Mouse (Mus musculus) right cerebral cortex, postnatal 4 days (tissue): Measurements from ENCODE around the gene Mgp.

Source experiments
- DNase-seq: peaks from one replicate; pipeline ENCODE4 v3.0.0-alpha.2; 2022

Gene Mgp

GRCm38 (mm10) chr6:136875670-136876069 lies at the start of gene Mgp:
Gene Mgp (minus strand): TSS chr6:136875823.
- DNase-seq: no peak

GRCm38 (mm10) chr6:136925049-136925448 lies 49.4 kb upstream of the Mgp start:
- no peak for DNase-seq

GRCm38 (mm10) chr6:136923532-136923931 lies 47.9 kb upstream of the Mgp start, which contains the start of gene Pde6h:
Gene Pde6h (plus strand): TSS chr6:136923832.
- no peak for DNase-seq

DNA sequence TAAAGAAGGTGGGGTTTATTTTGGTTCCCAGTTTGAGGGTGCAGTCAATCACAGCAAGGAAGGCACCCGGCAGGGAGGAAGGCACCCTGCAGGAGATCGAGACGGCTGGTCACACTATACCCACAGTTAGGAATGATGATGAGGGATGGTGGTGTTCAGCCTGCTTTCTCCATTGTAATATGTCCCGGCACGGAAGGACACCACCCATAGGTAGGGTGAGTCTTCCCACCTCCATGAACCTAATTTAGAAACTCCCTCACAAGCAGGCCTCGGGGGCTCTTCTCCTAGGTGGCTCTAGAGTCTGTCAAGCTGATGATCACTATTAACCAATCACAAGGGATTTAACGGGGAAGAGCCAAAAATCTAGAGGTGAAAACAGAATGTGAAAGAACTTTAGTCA lies 47.2 kb upstream of the Mgp start:
- no peak for DNase-seq

DNA sequence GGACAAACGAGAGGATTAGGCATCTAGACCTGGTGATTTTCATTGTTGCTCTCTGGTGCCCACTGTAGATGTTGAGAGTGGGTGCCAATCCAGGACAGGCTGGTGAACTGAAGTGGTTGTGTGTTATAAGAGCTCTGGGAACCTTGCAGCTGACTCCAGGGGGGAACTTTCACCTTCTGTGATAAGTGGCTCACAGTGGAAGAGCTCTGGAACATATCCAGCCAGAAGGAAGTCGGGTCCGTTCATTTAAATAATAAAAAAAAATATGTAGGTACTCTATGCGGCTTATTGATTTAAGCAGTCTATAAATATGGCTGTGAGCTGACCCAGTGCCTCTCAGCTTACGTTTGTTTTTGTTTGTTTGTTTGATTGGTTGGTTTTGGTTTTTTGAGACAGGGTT lies 46.5 kb upstream of the Mgp start, which contains the start of gene Erp27:
Erp27 (minus strand) TSS at position 101 of the 400 bp plus-strand sequence.
- no peak for DNase-seq

GRCm38 (mm10) chr6:136921601-136922000 lies 46.0 kb upstream of the Mgp start:
- DNase-seq: no peak

GRCm38 (mm10) chr6:136920320-136921257 lies 45.0 kb upstream of the Mgp start:
- peak; percentile 78 for DNase-seq

DNA sequence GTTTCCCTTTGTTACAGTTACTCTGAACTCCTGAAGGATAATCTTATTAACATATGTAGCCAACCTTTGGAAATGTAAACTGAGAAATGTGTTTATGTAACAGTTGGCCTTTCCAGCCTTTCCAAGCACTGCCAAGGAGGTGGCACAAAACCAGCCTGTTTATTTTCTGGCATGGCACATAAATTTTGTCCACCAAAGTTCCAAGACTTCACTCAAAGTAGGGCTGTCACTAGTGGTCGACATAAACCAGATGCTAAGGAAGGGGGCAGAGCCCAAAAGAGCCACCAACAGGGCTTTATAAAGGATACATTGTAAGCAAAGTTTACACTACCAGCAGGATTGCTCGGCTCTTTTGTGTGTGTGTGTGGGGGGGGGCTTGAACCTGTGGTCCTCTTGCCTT lies 42.3 kb upstream of the Mgp start:
- no peak for DNase-seq

DNA sequence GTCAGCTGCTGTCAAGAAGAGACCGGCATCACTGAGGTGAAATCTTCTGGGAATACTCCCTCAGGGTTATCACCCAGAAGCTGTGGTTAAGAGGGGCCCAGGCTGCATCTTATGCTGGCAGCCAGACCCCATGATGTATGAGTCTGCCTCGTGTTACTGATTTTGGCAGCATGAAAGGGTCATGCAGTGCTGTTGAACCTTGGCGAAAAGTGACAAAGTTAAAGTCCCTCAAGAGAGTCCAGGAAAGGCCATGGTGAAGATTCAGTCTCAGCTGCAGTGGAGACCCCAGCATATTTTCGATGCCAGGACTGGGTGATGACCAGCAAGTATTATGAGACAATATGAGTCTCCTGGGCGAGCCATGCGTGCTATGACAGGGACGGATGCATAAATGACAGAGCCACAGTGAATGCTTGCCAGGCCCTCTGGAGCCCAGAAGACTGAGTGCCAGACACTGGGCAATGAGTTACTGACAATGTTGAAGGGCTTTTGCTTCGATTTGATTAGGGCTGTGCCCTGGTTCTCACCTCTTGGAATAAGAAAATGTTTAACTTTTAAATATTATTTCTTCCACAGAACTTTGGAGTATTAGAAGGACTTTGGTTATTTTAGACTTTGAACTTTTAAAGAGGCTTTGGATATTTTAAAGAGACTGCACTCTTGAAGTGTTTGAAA lies 40.2 kb upstream of the Mgp start:
- no peak for DNase-seq

GRCm38 (mm10) chr6:136914234-136914633 lies 38.6 kb upstream of the Mgp start:
- no peak for DNase-seq

- DNase-seq: no peak
These were observed 37.9 kb upstream of the Mgp start for GRCm38 (mm10) chr6:136913384-136914126.

DNA sequence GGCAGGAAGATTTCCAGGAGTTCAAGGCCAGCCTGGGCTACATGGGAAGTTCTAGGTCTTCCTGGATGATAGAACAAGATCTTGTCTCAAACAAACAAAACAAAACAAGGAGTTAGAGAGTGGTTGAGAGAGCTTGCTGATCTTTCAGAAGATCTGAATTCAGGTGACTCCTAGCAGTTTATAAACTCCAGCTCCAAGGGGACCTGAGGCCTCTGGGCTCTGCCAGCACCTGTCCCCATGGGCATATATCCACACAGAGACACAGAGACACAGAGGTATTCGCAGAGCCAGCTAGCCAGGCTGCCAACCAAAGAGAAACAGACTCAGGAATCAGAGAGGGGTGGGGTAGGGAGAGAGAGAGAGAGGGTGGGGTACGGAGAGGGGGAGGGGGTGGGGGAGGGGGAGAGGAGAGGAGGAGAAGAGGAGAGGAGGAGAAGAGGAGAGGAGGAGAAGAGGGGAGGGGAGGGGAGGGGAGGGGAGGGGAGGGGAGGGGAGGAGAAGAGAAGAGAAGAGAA lies 37.2 kb upstream of the Mgp start:
- DNase-seq: no peak

- DNase-seq: no peak
These were observed 34.7 kb upstream of the Mgp start for GRCm38 (mm10) chr6:136910247-136910890.

GRCm38 (mm10) chr6:136906937-136907293 lies 31.3 kb upstream of the Mgp start:
- no peak for DNase-seq

DNA sequence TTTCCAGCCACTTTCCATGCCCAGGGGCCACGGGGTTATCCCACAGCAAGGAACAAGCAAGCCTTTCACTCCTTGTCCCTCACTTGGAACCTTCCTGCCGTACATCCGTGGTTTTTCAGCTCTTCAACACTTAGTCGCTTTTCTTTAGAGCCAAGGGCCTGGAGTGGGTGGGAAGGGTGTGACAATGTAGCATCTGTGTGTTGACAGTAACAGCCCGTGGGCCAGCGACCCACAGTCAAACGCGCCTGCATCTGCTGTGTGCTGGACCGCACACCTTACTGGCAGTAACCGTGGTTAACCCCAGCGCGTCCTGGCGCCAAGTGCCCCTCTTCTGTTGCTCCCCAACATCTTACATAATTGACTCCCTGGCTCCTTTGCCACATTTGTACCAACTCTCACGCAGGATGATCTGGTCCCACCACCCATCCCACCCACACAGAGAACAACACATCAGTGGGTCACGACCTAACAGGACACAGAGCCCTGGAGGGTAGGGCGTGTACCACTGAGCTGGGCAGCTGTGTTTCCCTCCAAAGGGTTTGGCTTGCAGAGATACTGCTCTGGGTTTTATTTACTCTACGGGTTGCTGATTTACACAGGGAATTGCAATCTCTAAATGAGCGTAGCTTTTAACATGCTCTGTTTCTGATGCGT lies 30.8 kb upstream of the Mgp start:
- DNase-seq: no peak

DNA sequence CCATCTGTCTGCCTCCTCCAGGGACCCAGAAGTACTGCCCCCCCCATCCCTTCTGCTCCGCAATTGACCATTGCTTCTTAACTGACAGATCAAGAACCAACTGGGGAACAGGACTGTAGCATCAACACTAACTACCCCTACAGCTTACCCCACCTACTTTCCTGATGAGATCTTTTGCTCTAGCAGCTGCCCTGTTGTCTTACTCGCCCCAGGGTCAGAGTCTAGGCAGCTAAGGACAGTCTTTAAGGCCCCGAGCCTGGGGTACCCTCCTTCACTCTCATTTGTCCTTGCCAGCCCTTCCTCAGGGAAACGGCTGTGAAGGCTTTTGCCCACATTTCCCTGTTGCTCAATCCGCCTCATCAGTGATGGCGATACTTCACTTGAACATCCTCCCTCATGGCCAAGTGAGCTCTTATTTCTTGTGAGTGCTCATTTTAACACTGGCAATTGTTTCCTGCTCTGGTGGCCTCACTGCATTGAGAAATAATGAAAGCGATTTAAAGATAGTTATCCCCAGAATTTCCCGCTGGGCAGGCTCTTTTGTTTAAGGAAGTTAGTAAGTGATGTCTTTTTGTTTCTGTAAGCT lies 28.4 kb upstream of the Mgp start:
- no peak for DNase-seq

- no peak for DNase-seq
These were observed 26.9 kb upstream of the Mgp start for GRCm38 (mm10) chr6:136902527-136902926.

DNA sequence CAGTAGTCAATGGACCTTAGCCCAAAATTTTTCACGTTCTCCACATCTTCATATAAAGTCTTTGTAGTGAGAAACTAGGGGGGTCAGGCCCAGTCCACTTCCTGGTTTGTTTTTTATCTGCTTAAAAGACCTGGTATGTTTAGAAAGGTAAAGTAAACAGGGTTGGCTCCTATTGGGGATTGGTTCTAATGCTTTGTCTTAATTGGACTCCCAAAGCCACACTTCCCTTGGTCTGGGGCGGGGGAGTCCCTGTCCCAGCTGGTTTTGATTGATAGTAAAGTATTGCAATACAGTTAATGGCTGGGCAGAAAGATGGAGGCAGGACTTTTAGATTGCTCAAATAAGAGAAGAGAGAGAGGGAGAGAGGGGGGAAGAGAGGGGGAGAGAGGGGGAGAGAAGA lies 25.4 kb upstream of the Mgp start:
- no peak for DNase-seq

- DNase-seq: no peak
These were observed 24.9 kb upstream of the Mgp start for GRCm38 (mm10) chr6:136900369-136901009.

DNA sequence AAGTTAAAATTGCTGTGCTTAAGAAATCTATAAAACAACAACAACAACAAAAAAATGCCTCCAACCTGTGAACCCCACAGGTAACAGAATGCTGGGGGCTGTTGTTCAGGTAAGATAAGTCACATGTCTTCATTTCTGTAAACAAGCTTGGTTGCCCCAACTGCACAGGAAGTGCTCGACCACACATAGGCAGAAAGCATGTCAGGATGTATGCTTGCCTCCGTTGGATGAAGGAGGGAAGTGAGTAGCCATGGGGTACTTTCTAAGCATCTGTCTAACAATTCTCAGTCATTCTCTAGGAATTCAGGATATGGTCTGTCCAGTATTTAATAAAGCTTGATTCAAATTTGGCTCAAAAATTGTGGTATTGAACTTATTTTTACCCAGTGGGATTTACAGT lies 23.3 kb upstream of the Mgp start:
- DNase-seq: no peak

DNA sequence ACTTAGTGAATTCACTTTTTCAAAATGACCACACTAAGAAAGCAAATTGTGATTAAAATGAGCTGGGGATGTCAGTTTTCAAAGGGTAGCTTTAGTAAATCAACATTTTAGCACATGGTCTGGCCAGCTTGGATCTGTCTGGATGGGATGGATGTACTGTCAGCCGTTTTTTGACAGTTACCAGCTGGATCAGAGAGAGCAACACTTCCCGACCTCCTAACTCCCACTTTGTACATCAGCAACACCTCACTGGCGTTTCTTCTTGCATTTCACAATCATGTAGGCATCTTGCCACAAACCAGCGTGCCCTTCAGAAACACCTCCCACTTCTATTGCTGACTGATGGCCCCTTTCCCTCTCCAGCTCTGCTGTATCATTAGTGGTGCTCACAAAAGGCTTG lies 22.6 kb upstream of the Mgp start:
- no peak for DNase-seq
